Mouse (Mus musculus): ENCODE data around the gene Otud6a.
"Not testable (repeated sequence)": the region's sequence is repeated elsewhere in the genome, so short reads cannot be mapped to it uniquely, and the experiment has no call there.

The Otud6a gene

GRCm38 (mm10) chrX:100428693-100429092 is at the start of gene Otud6a:
Gene Otud6a (plus strand): TSS chrX:100429013.
- DNase-seq (ENCODE audit: low read depth, low spot score): no peak

GRCm38 (mm10) chrX:100389887-100390286 is 38.9 kb upstream of the Otud6a start:
- no peak for DNase-seq (ENCODE audit: low read depth, low spot score)

DNA sequence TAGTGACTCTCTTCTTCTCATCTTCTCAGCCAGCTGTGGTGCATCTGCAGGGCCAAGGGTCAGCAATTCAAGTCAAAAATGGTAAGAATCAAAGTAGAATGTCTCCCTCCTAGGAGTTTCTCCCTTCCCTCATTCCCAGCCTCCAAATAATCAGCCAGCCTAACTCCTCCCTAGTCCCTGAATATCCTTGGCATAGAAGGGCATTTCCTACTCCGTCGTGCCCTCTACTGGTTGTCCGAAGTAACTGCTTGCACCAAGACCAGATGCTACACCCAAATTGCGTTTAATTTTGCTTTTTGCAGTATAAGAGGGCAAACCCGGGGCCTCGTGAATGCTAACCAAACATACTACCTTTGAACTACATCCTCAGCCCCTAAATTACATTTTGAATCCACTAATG is 36.5 kb upstream of the Otud6a start:
- DNase-seq (ENCODE audit: low read depth, low spot score): no peak

DNA sequence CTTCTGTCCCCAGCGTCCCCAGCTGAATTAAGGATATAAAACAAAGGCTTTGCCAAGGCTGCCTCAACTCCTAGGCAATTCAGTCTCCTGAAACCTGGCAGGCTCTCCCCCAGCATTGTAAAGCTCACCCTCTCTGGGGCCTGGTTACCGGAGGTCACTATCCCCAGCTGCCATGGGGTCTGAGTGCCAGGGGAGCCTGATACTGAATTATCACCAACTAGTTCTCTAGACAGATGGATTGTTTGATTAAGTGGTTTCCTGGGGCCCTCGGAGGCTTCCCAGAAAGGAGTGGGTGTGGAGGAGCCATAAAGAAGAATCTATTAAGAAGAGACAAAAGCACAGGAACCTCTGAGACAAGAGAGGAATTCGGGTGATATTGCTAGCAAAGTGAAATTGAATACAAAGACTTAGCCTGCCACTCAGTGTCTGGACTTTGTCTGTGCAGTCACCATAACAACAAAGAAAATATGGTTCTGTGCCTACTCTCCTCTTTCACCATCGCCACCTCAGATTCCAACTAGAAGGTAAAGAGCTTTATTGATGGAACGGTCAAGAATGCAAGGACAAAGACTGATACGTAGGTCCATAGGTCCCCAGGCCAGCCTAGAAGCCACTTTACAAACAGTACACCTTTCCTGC is 34.5 kb upstream of the Otud6a start:
- no peak for DNase-seq (ENCODE audit: low read depth, low spot score)

- no peak for DNase-seq (ENCODE audit: low read depth, low spot score)
Measured at GRCm38 (mm10) chrX:100395026-100395425, 33.8 kb upstream of the Otud6a start.

- no peak for DNase-seq (ENCODE audit: low read depth, low spot score)
Measured at GRCm38 (mm10) chrX:100400900-100401299, 27.9 kb upstream of the Otud6a start.

GRCm38 (mm10) chrX:100401657-100402056 is 27.2 kb upstream of the Otud6a start:
- DNase-seq (ENCODE audit: low read depth, low spot score): no peak

- no peak for DNase-seq (ENCODE audit: low read depth, low spot score)
Measured at GRCm38 (mm10) chrX:100409245-100409644, 19.6 kb upstream of the Otud6a start.

DNA sequence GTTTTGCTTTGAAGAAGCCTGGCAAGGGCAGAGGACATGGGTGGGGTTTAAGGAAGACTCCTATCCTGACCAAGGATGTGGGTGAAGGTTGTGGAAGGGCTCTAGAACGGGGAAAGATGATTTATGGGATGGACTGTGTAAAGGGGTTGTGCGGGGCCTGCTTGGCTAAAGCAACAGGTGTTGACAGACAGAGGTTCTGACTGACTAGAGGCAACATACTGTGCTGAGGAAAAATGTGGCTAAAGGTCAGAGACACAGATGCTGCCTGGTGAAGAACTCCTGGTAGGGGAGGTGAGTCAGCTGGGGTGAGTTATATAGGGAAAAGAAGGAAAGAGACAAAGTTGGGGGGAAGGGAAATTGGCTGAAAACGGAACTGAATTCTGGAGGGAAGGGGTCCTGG is 3.5 kb downstream of the Otud6a start:
- no peak for DNase-seq (ENCODE audit: low read depth, low spot score)

DNA sequence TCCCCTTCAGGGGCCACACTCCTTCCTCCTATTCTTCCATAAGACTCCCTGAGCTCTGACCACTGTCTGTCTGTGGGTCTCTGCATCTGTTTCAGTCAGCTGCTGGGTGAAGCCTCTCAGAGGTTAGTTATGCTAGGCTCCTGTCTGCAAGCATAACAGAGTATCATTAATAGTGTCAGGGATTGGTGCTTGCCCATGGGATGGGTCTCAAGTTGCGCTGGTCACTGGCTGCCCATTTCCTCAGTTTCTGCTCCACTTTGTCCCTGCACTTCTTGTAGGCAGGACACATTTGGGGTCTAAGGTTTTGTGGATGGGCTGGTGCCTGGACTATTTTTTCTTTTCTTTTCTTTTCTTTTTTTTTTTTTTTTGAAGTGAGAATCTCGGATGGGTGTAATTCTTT is 13.8 kb downstream of the Otud6a start, which contains the start of gene Awat2:
TSS of gene Awat2 (minus strand) at position 101 of the 400 bp plus-strand sequence.
- DNase-seq (ENCODE audit: low read depth, low spot score): not testable (repeated sequence)

DNA sequence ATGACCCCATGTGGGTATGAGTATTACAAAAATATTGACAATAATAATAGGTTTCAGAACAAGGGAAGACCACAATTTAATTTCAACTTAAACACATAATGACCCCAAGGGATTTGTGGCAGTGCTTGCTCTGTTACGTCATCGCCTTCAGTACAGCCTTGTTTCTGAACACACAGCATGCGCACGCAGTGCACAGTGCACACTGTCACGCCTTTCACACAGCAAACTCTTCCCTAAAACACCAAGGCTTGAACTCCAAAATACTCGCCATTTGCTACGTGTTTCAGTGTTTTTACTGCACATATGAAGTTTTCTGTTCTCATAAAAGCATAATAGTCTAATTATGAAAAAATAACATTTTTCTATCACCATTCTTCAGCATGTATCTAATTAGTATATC is 14.7 kb downstream of the Otud6a start:
- DNase-seq (ENCODE audit: low read depth, low spot score): no peak

- DNase-seq (ENCODE audit: low read depth, low spot score): no peak
Measured at GRCm38 (mm10) chrX:100468047-100468446, 39.2 kb downstream of the Otud6a start.

DNA sequence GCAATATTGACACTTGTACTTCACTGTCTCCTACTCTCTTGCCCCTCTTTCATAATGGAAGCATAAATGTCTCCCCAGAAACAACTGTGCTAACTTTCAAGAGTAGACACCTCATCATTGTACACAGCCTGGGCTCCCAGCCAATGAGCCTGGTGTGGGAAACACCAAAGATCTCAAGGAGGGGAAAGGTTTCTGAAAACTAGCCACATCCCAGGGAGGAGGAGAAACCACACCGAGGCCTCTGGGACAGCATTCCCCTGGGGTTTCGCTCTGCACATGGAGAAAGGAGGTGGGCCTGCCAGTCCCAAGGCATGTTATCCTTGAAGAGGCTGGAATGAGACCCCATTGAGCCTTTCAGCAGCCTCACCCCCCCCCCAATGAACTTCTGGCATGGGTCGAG is 41.3 kb downstream of the Otud6a start:
- DNase-seq (ENCODE audit: low read depth, low spot score): no peak

- no peak for DNase-seq (ENCODE audit: low read depth, low spot score)
Measured at GRCm38 (mm10) chrX:100471491-100471890, 42.7 kb downstream of the Otud6a start.

DNA sequence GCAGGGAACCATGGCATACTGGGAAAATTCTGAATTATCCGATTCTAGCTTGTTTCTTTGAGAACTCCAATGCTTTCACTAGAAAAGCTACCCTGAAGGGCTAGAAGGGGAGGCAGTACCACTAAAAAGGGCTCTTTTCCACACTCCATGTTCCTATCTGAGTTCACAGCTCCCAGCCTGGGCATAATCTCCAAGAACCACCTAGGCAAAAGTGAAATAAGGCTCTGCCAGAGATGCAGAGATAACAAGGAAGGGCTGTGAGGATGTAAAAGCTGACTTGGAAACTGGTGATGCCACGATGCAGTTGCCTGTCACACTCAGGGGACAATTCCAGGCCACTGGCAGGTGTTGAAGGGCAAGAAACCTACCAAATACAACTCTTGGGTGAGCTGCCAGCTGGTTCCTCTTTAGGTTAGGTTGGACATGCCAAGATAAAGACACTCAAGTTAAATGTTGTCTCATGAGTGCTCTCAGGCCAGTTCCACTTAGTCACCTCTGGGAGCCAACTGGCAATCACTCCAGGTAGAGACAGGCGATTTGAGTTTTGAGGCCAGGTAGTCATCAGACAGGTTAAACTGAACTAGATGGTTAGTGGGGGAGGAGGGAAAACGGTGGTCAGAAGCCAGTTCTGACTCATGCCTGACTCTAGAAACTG is 46.9 kb downstream of the Otud6a start:
- DNase-seq (ENCODE audit: low read depth, low spot score): no peak

Data from WW6 (cell line).